Mouse (Mus musculus): ENCODE data around the gene Spock3. TPM values are rescaled to one million over a fixed set of nuclear protein-coding genes. Genes with fewer than 3 reads are reported as not detected.
"Not testable (repeated sequence)": the region's sequence is repeated elsewhere in the genome, so short reads cannot be mapped to it uniquely, and the experiment has no call there.

Gene Spock3
- polyA plus RNA-seq, 1 experiment: not detected

DNA sequence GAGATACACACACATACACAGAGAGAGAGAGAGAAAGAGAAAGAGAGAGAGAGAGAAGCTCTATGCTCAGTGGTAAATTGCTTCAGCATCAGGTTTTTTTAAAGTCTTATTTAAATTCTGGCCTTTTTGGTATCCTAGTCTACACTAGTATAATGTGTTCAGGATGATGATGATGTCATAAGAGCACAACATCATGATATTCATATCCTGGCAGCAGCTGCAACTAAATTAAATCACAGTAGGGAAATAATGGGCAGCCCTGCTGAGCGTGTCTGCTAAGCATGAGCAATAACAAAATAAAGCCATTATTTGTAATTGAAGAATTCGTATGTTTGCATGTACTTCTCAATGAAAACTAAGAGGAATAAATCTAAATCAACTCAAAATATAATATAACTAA lies 169.7 kb downstream of the Spock3 start:
- WGBS: 74% methylated on average over 2 of the region's 2 CpGs
- Histone ChIP-seq H3K4me1 (ENCODE audit: control insufficient read depth, insufficient read depth, low read length) (no peaks in the 10 kb centered on the region), H3K27ac (ENCODE audit: insufficient read depth, low read depth, low read length) (no peak overlapping the region), H3K4me3 (ENCODE audit: insufficient read depth, low read depth, low read length) (no peak overlapping the region)
- TF ChIP-seq POLR2A (IDR thresholded peaks at IDR 0.05; ENCODE audit: insufficient read depth, low read depth, low read length) (no peak), CTCF (IDR thresholded peaks at IDR 0.05; ENCODE audit: insufficient read depth, low read depth, low read length) (no peak)

DNA sequence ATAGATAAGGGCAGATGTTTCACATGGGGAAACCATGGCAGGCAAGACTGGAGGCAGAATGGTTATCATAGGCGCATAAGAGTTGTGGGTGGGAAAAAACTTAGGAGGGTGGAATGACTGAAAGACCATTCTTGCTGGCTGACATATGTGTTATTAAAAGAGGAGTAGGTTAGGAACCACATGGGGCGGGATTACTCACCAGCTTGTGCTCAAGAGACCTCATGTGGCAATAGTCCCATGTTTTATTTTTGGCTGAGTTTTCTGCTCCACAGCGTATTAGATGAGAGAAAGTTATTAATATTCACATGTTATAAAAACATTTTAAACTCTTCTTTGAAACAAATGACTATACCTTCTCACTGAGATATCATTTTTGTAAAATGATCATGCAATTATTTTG lies 184.6 kb downstream of the Spock3 start:
- no peaks in the 10 kb centered on the region for H3K4me1 ChIP-seq (ENCODE audit: control insufficient read depth, insufficient read depth, low read length)
- WGBS: 89% methylated on average over 3 of the region's 3 CpGs
- no peak overlapping the region for H3K27ac ChIP-seq (ENCODE audit: insufficient read depth, low read depth, low read length)
- TF ChIP-seq CTCF (IDR thresholded peaks at IDR 0.05; ENCODE audit: insufficient read depth, low read depth, low read length) (no peak), POLR2A (IDR thresholded peaks at IDR 0.05; ENCODE audit: insufficient read depth, low read depth, low read length) (no peak)
- H3K4me3 ChIP-seq (ENCODE audit: insufficient read depth, low read depth, low read length): no peak overlapping the region

- WGBS: 73% methylated on average over 2 of the region's 2 CpGs
- not testable (repeated sequence) for H3K4me1 ChIP-seq (ENCODE audit: control insufficient read depth, insufficient read depth, low read length); H3K4me3 ChIP-seq (ENCODE audit: insufficient read depth, low read depth, low read length); H3K27ac ChIP-seq (ENCODE audit: insufficient read depth, low read depth, low read length)
These were observed 213.1 kb downstream of the Spock3 start for GRCm38 (mm10) chr8:63163861-63164260.

- Histone ChIP-seq H3K27ac (ENCODE audit: insufficient read depth, low read depth, low read length) (no peak overlapping the region), H3K4me1 (ENCODE audit: control insufficient read depth, insufficient read depth, low read length) (no peaks in the 10 kb centered on the region), H3K4me3 (ENCODE audit: insufficient read depth, low read depth, low read length) (no peak overlapping the region)
- TF ChIP-seq CTCF (IDR thresholded peaks at IDR 0.05; ENCODE audit: insufficient read depth, low read depth, low read length) (no peak), POLR2A (IDR thresholded peaks at IDR 0.05; ENCODE audit: insufficient read depth, low read depth, low read length) (no peak)
These were observed 214.5 kb downstream of the Spock3 start for GRCm38 (mm10) chr8:63165326-63165725.

GRCm38 (mm10) chr8:63169956-63170355 lies 219.1 kb downstream of the Spock3 start:
- Histone ChIP-seq H3K4me1 (ENCODE audit: control insufficient read depth, insufficient read depth, low read length) (no peaks in the 10 kb centered on the region), H3K27ac (ENCODE audit: insufficient read depth, low read depth, low read length) (no peak overlapping the region)
- TF ChIP-seq CTCF (IDR thresholded peaks at IDR 0.05; ENCODE audit: insufficient read depth, low read depth, low read length) (no peak), POLR2A (IDR thresholded peaks at IDR 0.05; ENCODE audit: insufficient read depth, low read depth, low read length) (no peak)

GRCm38 (mm10) chr8:63181272-63181671 lies 230.5 kb downstream of the Spock3 start:
- H3K27ac ChIP-seq (ENCODE audit: insufficient read depth, low read depth, low read length): no peak overlapping the region
- H3K4me3 ChIP-seq (ENCODE audit: insufficient read depth, low read depth, low read length): no peak overlapping the region
- WGBS: 94% methylated on average over 1 of the region's 1 CpGs
- no peaks in the 10 kb centered on the region for H3K4me1 ChIP-seq (ENCODE audit: control insufficient read depth, insufficient read depth, low read length)
- no peak for TF ChIP-seq CTCF (IDR thresholded peaks at IDR 0.05; ENCODE audit: insufficient read depth, low read depth, low read length)
- TF ChIP-seq POLR2A (IDR thresholded peaks at IDR 0.05; ENCODE audit: insufficient read depth, low read depth, low read length): no peak

More at GRCm38 (mm10) chr8:63169956-63170355, 219.1 kb downstream of the Spock3 start:
- H3K4me3 ChIP-seq (ENCODE audit: insufficient read depth, low read depth, low read length): no peak overlapping the region

DNA sequence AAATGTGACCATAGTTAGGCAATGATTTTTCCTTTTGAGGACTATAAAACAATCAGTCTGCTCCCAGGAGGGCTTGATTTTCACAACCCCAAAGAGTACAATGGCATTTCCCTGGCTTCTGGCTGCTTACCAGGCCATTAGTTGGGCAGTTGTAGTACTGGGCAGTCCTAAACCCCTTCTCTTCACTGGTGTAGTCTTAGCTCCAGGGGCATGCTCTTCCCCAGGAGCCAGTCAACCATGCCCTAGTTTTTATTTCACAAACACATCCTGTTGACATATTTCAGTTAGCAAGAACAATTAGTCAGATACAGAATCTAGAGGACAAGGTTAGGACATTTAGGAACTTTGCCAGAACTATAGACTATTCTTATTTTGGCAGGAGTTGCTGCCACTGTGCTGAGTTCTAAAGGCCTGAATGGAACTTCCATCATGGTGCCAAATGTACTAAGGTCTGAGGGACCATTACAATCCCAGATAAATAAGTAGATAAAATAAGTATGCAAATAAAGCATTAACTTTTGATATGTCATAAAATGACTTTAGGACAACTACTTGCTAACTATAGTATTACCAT lies 308.1 kb downstream of the Spock3 start:
- no peak overlapping the region for H3K27ac ChIP-seq (ENCODE audit: insufficient read depth, low read depth, low read length)
- no peak overlapping the region for H3K4me3 ChIP-seq (ENCODE audit: insufficient read depth, low read depth, low read length)
- no peak for TF ChIP-seq POLR2A (IDR thresholded peaks at IDR 0.05; ENCODE audit: insufficient read depth, low read depth, low read length)
- no peak for TF ChIP-seq CTCF (IDR thresholded peaks at IDR 0.05; ENCODE audit: insufficient read depth, low read depth, low read length)
- no peaks in the 10 kb centered on the region for H3K4me1 ChIP-seq (ENCODE audit: control insufficient read depth, insufficient read depth, low read length)

DNA sequence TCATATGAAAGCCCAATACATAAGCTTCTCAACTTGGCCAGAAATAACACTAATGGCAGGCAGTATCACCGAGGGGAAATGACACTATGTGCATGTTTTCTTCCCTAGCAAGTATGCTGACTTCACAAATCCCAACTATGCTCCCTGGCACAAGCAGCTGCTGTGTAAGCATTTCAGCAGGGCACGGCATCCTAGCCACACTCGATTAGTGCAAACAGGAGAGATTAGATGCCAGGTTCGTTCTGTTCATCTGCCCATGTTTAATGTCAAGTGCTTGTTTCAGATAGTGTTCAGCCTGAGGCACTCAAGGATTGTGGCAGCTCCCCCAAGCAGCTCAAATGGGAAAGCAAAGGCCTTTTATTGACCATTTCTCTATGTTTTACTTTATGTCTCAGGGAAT lies 311.7 kb downstream of the Spock3 start:
- no peak overlapping the region for H3K4me3 ChIP-seq (ENCODE audit: insufficient read depth, low read depth, low read length)
- 59% methylated on average over 4 of the region's 4 CpGs for WGBS
- no peaks in the 10 kb centered on the region for H3K4me1 ChIP-seq (ENCODE audit: control insufficient read depth, insufficient read depth, low read length)
- no peak for TF ChIP-seq POLR2A (IDR thresholded peaks at IDR 0.05; ENCODE audit: insufficient read depth, low read depth, low read length)
- TF ChIP-seq CTCF (IDR thresholded peaks at IDR 0.05; ENCODE audit: insufficient read depth, low read depth, low read length): no peak
- H3K27ac ChIP-seq (ENCODE audit: insufficient read depth, low read depth, low read length): no peak overlapping the region

- TF ChIP-seq POLR2A (IDR thresholded peaks at IDR 0.05; ENCODE audit: insufficient read depth, low read depth, low read length): no peak
- no peak for TF ChIP-seq CTCF (IDR thresholded peaks at IDR 0.05; ENCODE audit: insufficient read depth, low read depth, low read length)
- Histone ChIP-seq H3K27ac (ENCODE audit: insufficient read depth, low read depth, low read length) (no peak overlapping the region), H3K4me3 (ENCODE audit: insufficient read depth, low read depth, low read length) (no peak overlapping the region), H3K4me1 (ENCODE audit: control insufficient read depth, insufficient read depth, low read length) (no peaks in the 10 kb centered on the region)
- WGBS: 93% methylated on average over 1 of the region's 1 CpGs
These were observed 384.6 kb downstream of the Spock3 start for GRCm38 (mm10) chr8:63335366-63335765.

- H3K27ac ChIP-seq (ENCODE audit: insufficient read depth, low read depth, low read length): no peak overlapping the region
- H3K4me3 ChIP-seq (ENCODE audit: insufficient read depth, low read depth, low read length): no peak overlapping the region
- WGBS: 81% methylated on average over 6 of the region's 6 CpGs
- TF ChIP-seq POLR2A (IDR thresholded peaks at IDR 0.05; ENCODE audit: insufficient read depth, low read depth, low read length) (no peak), CTCF (IDR thresholded peaks at IDR 0.05; ENCODE audit: insufficient read depth, low read depth, low read length) (no peak)
- H3K4me1 ChIP-seq (ENCODE audit: control insufficient read depth, insufficient read depth, low read length): no peaks in the 10 kb centered on the region
These were observed 417.8 kb downstream of the Spock3 start for GRCm38 (mm10) chr8:63368580-63368979.
